Mouse (Mus musculus): ENCODE data around the gene Hmbs.

DNA sequence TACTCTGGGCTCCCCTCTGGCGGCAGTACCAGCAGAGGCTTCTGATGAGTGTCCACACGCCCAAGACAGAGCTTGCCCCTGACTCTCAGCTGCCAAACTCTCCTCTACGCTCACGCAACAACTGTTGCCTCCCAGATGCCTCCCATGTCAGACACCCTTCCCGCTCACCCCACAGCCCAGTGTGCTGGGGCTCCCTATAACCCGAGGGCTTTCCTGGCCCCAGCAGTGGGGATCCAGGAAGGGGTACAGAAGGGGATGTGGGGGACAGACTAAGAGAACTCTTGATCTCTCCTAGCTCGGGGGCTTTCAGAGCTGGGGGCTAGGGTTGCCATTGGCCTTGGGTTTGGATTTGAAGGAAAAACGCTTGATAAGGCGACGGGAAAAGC is 33.3 kb downstream of the Hmbs start:
- TF ChIP-seq CTCF (IDR thresholded peaks at IDR 0.05; ENCODE audit: borderline replicate concordance, extremely low read depth, insufficient read depth, insufficient read length) (no peak), POLR2A (IDR thresholded peaks at IDR 0.05; ENCODE audit: borderline replicate concordance, extremely low read depth, insufficient read depth, insufficient read length, poor library complexity, severe bottlenecking) (no peak)

All from brain, embryonic 14.5 days (tissue).